Mouse (Mus musculus): Measurements from ENCODE around the gene Taar8a.
"Not testable (repeated sequence)": the region's sequence is repeated elsewhere in the genome, so short reads cannot be mapped to it uniquely, and the experiment has no call there.

DNA sequence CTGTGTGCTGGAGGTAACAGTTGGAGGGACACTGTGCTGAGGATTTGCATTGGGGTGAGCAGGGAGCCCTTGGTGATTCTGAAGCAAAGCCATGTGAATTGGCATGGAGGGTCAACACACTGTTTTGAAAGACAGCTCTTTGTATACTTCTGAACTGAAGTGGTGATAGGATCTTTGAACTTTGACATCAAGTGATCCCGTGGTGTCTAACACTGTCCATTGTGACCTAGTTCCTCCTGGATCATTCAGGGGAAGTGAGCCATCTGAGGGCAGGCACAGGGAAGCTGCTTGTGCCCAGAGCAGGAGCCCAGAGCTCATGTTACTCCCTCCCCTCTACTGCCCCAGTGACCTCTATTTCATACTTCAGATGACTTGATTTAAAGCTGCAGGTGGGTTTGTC lies 27.0 kb downstream of the Taar8a start:
- TF ChIP-seq CTCF (IDR thresholded peaks at IDR 0.05; ENCODE audit: borderline replicate concordance, extremely low read depth, insufficient read depth, insufficient read length); POLR2A (IDR thresholded peaks at IDR 0.05; ENCODE audit: borderline replicate concordance, extremely low read depth, insufficient read depth, insufficient read length, poor library complexity, severe bottlenecking): not testable (repeated sequence)

Measured in brain, embryonic 14.5 days (tissue).